Comparison of ENCODE assay signal across 8 mouse cellular contexts in genomic region chr4:126992356-126992755, GRCm38 (mm10). TPM values are rescaled to one million over a fixed set of nuclear protein-coding genes. Genes with fewer than 3 reads are reported as not detected.
DNase-seq lines count a peak whose midpoint lies in the region; ATAC-seq and TF ChIP-seq lines count a peak whose summit lies in the region.

No protein-coding gene starts in this region.

- peak; percentile 24 for DNase-seq in adrenal gland, postnatal 10 days
- DNase-seq in adrenal gland, adult 8-10 months = no peak
- no peak for DNase-seq in lung, embryonic 14.5 days
- no peak for DNase-seq in lung, adult 18-20 months
- DNase-seq in thymus, postnatal 0 days (ENCODE audit: low spot score) = peak; percentile 37
- DNase-seq in left cerebral cortex, postnatal 4 days = no peak

- no peak overlapping the region for H3K4me3 ChIP-seq in lung, embryonic 14.5 days (ENCODE audit: low read depth, low read length)
- no peak overlapping the region for H3K4me3 ChIP-seq in midbrain, embryonic 13.5 days (replicated peaks)

- H3K36me3 ChIP-seq in lung, embryonic 14.5 days (ENCODE audit: insufficient read depth) = no peaks in the 10 kb centered on the region
- H3K36me3 ChIP-seq in midbrain, embryonic 13.5 days = no peaks in the 10 kb centered on the region

- no peak for ATAC-seq in lung, embryonic 14.5 days (ENCODE audit: insufficient read depth)
- peak; percentile 39; the same call in 1 of the 2 replicates for ATAC-seq in common myeloid progenitor, adult 5-6 weeks (replicated peaks; ENCODE audit: low read depth, poor library complexity, severe bottlenecking)
- ATAC-seq in midbrain, embryonic 13.5 days = no peak

- no peak overlapping the region for H3K27ac ChIP-seq in lung, embryonic 14.5 days (ENCODE audit: low read depth)
- no peak overlapping the region for H3K27ac ChIP-seq in midbrain, embryonic 13.5 days

- H3K4me1 ChIP-seq in lung, embryonic 14.5 days (ENCODE audit: insufficient read depth) = no peaks in the 10 kb centered on the region
- H3K4me1 ChIP-seq in midbrain, embryonic 13.5 days (replicated peaks) = no peaks in the 10 kb centered on the region

- H3K9ac ChIP-seq in lung, embryonic 14.5 days = no peak overlapping the region
- no peak overlapping the region for H3K9ac ChIP-seq in midbrain, embryonic 13.5 days (replicated peaks)

- no peaks in the 10 kb centered on the region for H3K27me3 ChIP-seq in lung, embryonic 14.5 days (ENCODE audit: insufficient read depth, low read length)
- H3K27me3 ChIP-seq in midbrain, embryonic 13.5 days = no peaks in the 10 kb centered on the region

- no peak overlapping the region for H3K4me2 ChIP-seq in lung, embryonic 14.5 days
- no peak overlapping the region for H3K4me2 ChIP-seq in midbrain, embryonic 13.5 days (replicated peaks)

- 60% methylated on average over 5 of the region's 5 CpGs for WGBS in lung, embryonic 14.5 days
- WGBS in midbrain, embryonic 13.5 days = 67% methylated on average over 5 of the region's 5 CpGs

- intact Hi-C loops in left cerebral cortex, postnatal 4 days (cut with DNase I) = no loop called here

- no peaks in the 10 kb centered on the region for H3K9me3 ChIP-seq in lung, embryonic 14.5 days (ENCODE audit: low read depth, low read length)
- H3K9me3 ChIP-seq in midbrain, embryonic 13.5 days = no peaks in the 10 kb centered on the region

- peak; percentile 52 for TF ChIP-seq CTCF in lung, embryonic 14.5 days (IDR thresholded peaks at IDR 0.05; ENCODE audit: low read depth)

RNA-seq across cellular contexts. Expression of gene Zmym4, which starts 24.4 kb away (rescaled TPM):
- total RNA-seq in adrenal gland, postnatal 10 days (2021) = 10 to 100 TPM; 33.1 to 47.3 TPM
- 10 to 100 TPM; 43.7 to 80.5 (median 57.3) TPM for total RNA-seq in adrenal gland, adult 8-10 months (2022)
- polyA plus RNA-seq in lung, embryonic 14.5 days (2014; fragmentation: Nextera tagmentation; extraction: Ambion mirVana) = 19.8 and 21.8 TPM in 2 replicates
- 40.8 and 57.0 TPM in 2 replicates for total RNA-seq in common myeloid progenitor, adult 5-6 weeks (2017)
- 12.0 and 14.3 TPM in 2 replicates for polyA plus RNA-seq in thymus, postnatal 0 days (2015; fragmentation: Nextera tagmentation; extraction: Ambion mirVana)
- total RNA-seq in left cerebral cortex, postnatal 4 days (2021) = 10 to 100 TPM; 77.9 to 84.1 TPM
- polyA plus RNA-seq in midbrain, embryonic 13.5 days (2015; fragmentation: Nextera tagmentation; extraction: Ambion mirVana) = 31.0 and 37.5 TPM in 2 replicates

RNA-seq across cellular contexts. Expression of gene Sfpq, which starts 28.8 kb away (rescaled TPM):
- total RNA-seq in adrenal gland, postnatal 10 days (2021) = 100 to 1,000 TPM; 204 to 244 TPM
- 100 to 1,000 TPM; 141 to 249 (median 190) TPM for total RNA-seq in adrenal gland, adult 8-10 months (2022)
- 129 and 137 TPM in 2 replicates for polyA plus RNA-seq in lung, embryonic 14.5 days (2014; fragmentation: Nextera tagmentation; extraction: Ambion mirVana)
- total RNA-seq in common myeloid progenitor, adult 5-6 weeks (2017) = 1,035 and 1,115 TPM in 2 replicates
- 112 and 127 TPM in 2 replicates for polyA plus RNA-seq in thymus, postnatal 0 days (2015; fragmentation: Nextera tagmentation; extraction: Ambion mirVana)
- total RNA-seq in left cerebral cortex, postnatal 4 days (2021) = 100 to 1,000 TPM; 459 to 501 TPM
- polyA plus RNA-seq in midbrain, embryonic 13.5 days (2015; fragmentation: Nextera tagmentation; extraction: Ambion mirVana) = 98.6 and 102 TPM in 2 replicates

Comparison
In these comparisons a context has a peak if more than half of its experiments do, and no peak if none do; other contexts are left out.
1. DNase-seq: peak in adrenal gland, postnatal 10 days (single experiment) and thymus, postnatal 0 days (single experiment); none in adrenal gland, adult 8-10 months (single experiment), lung, embryonic 14.5 days (single experiment), lung, adult 18-20 months (0 of 2) and left cerebral cortex, postnatal 4 days (single experiment).